In genomic region chr8:43289781-43290180, GRCm38 (mm10) we compare ENCODE assay signal across 26 mouse cellular contexts. TPM values are rescaled to one million over a fixed set of nuclear protein-coding genes. Genes with fewer than 3 reads are reported as not detected.
DNase-seq lines count a peak whose midpoint lies in the region; ATAC-seq lines count a peak whose summit lies in the region.
"Had no signal": no experiment of that assay in that cellular context is flagged by ENCODE, and none has a peak within 500 bp of the region (broad histone marks: within the 10 kb centered on the region; RNA-seq: fewer than 3 reads in every experiment).

No protein-coding gene starts in this region.

- H3K4me1 ChIP-seq in hindbrain, embryonic 12.5 days: no peaks in the 10 kb centered on the region
- H3K4me1 ChIP-seq in forebrain, embryonic 10.5 days: no peaks in the 10 kb centered on the region

- H3K4me2 ChIP-seq in hindbrain, embryonic 12.5 days (replicated peaks): no peak overlapping the region

- H3K27me3 ChIP-seq in hindbrain, embryonic 12.5 days: no peaks in the 10 kb centered on the region
- H3K27me3 ChIP-seq in forebrain, embryonic 10.5 days (ENCODE audit: poor library complexity, severe bottlenecking): no peaks in the 10 kb centered on the region
- H3K27me3 ChIP-seq: CH12.LX, Patski had no signal

- H3K4me3 ChIP-seq in hindbrain, embryonic 12.5 days: no peak overlapping the region
- no peak overlapping the region for H3K4me3 ChIP-seq in forebrain, embryonic 10.5 days

- peak; percentile 54 for DNase-seq in ES-CJ7 (ENCODE audit: low read depth, low spot score)
- peak; percentile 57 for DNase-seq in R1 (ENCODE audit: low read depth, low spot score)
- peak; percentile 66 for DNase-seq in ZHBTc4 (ENCODE audit: low read depth, low spot score)
- no peak for DNase-seq in frontal cortex, adult 2 months (ENCODE audit: extremely low spot score in 1 of 2, low spot score in 1 of 2)
- DNase-seq in forebrain, embryonic 10.5 days (ENCODE audit: extremely low spot score, low spot score): no peak
- DNase-seq: adrenal gland, adult 2 months; adrenal gland, adult 8-10 months; adrenal gland, postnatal 10 days; adrenal gland, postnatal 14 days; adrenal gland, postnatal 25 days; adrenal gland, postnatal 36 days; B cell, adult 2 months; cerebellum, adult 11 months; cerebellum, adult 11-12 months; cerebellum, adult 18-20 months; cerebellum, adult 2 months; cerebellum, adult 8-10 months; cerebellum, adult 9-10 months had no signal

- no peaks in the 10 kb centered on the region for H3K36me3 ChIP-seq in hindbrain, embryonic 12.5 days
- no peaks in the 10 kb centered on the region for H3K36me3 ChIP-seq in forebrain, embryonic 10.5 days (replicated peaks)
- H3K36me3 ChIP-seq: G1E had no signal

- no peak overlapping the region for H3K9ac ChIP-seq in hindbrain, embryonic 12.5 days

- no peaks in the 10 kb centered on the region for H3K9me3 ChIP-seq in hindbrain, embryonic 12.5 days (replicated peaks)
- H3K9me3 ChIP-seq in forebrain, embryonic 10.5 days: no peaks in the 10 kb centered on the region

- no peak for ATAC-seq in hindbrain, embryonic 12.5 days (ENCODE audit: low FRiP score)
- ATAC-seq: activated CD4-positive, CD25-positive, alpha-beta regulatory T cell, adult 4 months; CD4-positive, CD25-positive, alpha-beta regulatory T cell, adult 4 months; Patski had no signal

- WGBS in hindbrain, embryonic 12.5 days: 92% methylated on average over 5 of the region's 5 CpGs
- WGBS in forebrain, embryonic 10.5 days: 96% methylated on average over 5 of the region's 5 CpGs

- H3K27ac ChIP-seq in hindbrain, embryonic 12.5 days: no peak overlapping the region
- no peak overlapping the region for H3K27ac ChIP-seq in forebrain, embryonic 10.5 days

RNA-seq across cellular contexts. Expression of gene Zfp42, which starts 17.0 kb away (rescaled TPM):
- not detected in 2 replicates for polyA plus RNA-seq in hindbrain, embryonic 12.5 days (2016; fragmentation: Nextera tagmentation; extraction: Ambion mirVana)
- not detected in 2 replicates for polyA plus RNA-seq in frontal cortex, adult 2 months (2012; rRNA removed)
- polyA plus RNA-seq in forebrain, embryonic 10.5 days (2016; fragmentation: Nextera tagmentation; extraction: Ambion mirVana): not detected in 2 replicates
- polyA plus RNA-seq: activated CD4-positive, CD25-positive, alpha-beta regulatory T cell, adult 4 months; adrenal gland, adult 2 months; brain, embryonic 14.5 days; C2C12; CD4-positive, CD25-positive, alpha-beta regulatory T cell, adult 4 months; cerebellum, adult 2 months; G1E had no signal

Comparison
In these comparisons a context has a peak if more than half of its experiments do, and no peak if none do; other contexts are left out.
1. DNase-seq: peak in ES-CJ7 (single experiment), R1 (single experiment) and ZHBTc4 (single experiment); none in frontal cortex, adult 2 months (0 of 2) and forebrain, embryonic 10.5 days (single experiment).